In the genomic region with DNA sequence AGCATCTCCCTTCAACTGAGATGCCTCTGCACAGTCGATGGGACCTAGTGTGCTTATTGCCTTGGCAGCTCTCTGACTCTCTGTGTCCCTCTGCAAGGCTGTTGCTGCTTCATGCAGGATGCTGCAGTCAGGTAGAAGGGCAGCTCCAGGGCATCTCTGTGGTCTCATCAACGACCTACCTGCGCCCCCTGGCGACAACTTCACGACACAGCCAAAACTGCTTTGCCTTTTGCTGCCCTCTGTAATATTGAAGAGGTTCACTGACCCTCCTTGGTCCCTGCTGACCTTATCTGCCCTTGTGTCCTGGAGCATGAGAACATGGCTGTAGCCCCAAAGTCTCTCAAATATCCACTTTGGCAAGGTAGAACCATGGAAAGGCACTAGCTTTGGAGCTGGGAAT, we compare ENCODE assay signal across 8 mouse cellular contexts.
DNase-seq lines count a peak whose midpoint lies in the region; ATAC-seq lines count a peak whose summit lies in the region.

No protein-coding gene starts in this region.

- no peaks in the 10 kb centered on the region for H3K27me3 ChIP-seq in forebrain, embryonic 14.5 days (replicated peaks; ENCODE audit: control insufficient read depth, insufficient read depth, low read length)
- H3K27me3 ChIP-seq in midbrain, embryonic 11.5 days (ENCODE audit: control insufficient read depth, insufficient read depth, low read length), result no peaks in the 10 kb centered on the region

- H3K4me2 ChIP-seq in forebrain, embryonic 14.5 days (ENCODE audit: low read length), result no peak overlapping the region
- H3K4me2 ChIP-seq in midbrain, embryonic 11.5 days, result no peak overlapping the region

- H3K9ac ChIP-seq in forebrain, embryonic 14.5 days (ENCODE audit: low read length), result no peak overlapping the region
- H3K9ac ChIP-seq in midbrain, embryonic 11.5 days (ENCODE audit: low read length), result no peak overlapping the region

- peak; percentile 4 to 61 for DNase-seq in adrenal gland, adult (ENCODE audit: inconsistent age in 2 of 2, low spot score in 1 of 2)
- DNase-seq in adrenal gland, postnatal 4 days (ENCODE audit: low spot score in 2 of 2), result no peak
- DNase-seq in 416B (ENCODE audit: low read depth), result peak; percentile 25
- DNase-seq in cerebellum, adult 11 months, result peak; percentile 8
- DNase-seq in forebrain, embryonic 14.5 days (ENCODE audit: low spot score), result peak; percentile 67
- DNase-seq in layer of hippocampus, adult 11-12 months (ENCODE audit: low spot score), result peak; percentile 33
- peak; percentile 93 for DNase-seq in midbrain, embryonic 11.5 days (ENCODE audit: low spot score, missing footprints)
- peak; percentile 2 for DNase-seq in yolk sac, embryonic 10.5 days (ENCODE audit: low spot score)

- H3K27ac ChIP-seq in forebrain, embryonic 14.5 days (ENCODE audit: low read depth, low read length), result no peak overlapping the region
- no peak overlapping the region for H3K27ac ChIP-seq in midbrain, embryonic 11.5 days (ENCODE audit: low read depth, low read length)

- H3K36me3 ChIP-seq in forebrain, embryonic 14.5 days (ENCODE audit: control insufficient read depth, insufficient read depth, low read length), result no peaks in the 10 kb centered on the region
- H3K36me3 ChIP-seq in midbrain, embryonic 11.5 days (ENCODE audit: control insufficient read depth, insufficient read depth, low read length), result no peaks in the 10 kb centered on the region

- no peak overlapping the region for H3K4me3 ChIP-seq in forebrain, embryonic 14.5 days (ENCODE audit: low read depth, low read length)
- H3K4me3 ChIP-seq in midbrain, embryonic 11.5 days (ENCODE audit: low read depth, low read length), result no peak overlapping the region

- WGBS in forebrain, embryonic 14.5 days, result 4% methylated on average over 5 of the region's 5 CpGs
- 4% methylated on average over 5 of the region's 5 CpGs for WGBS in midbrain, embryonic 11.5 days

- 0 out of 2 replicates have a peak, but pooled peaks have one; percentile 60 for ATAC-seq in forebrain, embryonic 14.5 days
- ATAC-seq in midbrain, embryonic 11.5 days (ENCODE audit: low FRiP score), result peak; percentile 84

- no peaks in the 10 kb centered on the region for H3K9me3 ChIP-seq in forebrain, embryonic 14.5 days (replicated peaks; ENCODE audit: control insufficient read depth, low read length)
- H3K9me3 ChIP-seq in midbrain, embryonic 11.5 days (ENCODE audit: control insufficient read depth, low read length), result no peaks in the 10 kb centered on the region

- no peaks in the 10 kb centered on the region for H3K4me1 ChIP-seq in forebrain, embryonic 14.5 days (ENCODE audit: control insufficient read depth, insufficient read depth, low read length)
- no peaks in the 10 kb centered on the region for H3K4me1 ChIP-seq in midbrain, embryonic 11.5 days (ENCODE audit: control insufficient read depth, insufficient read depth, low read length)

Comparison
In these comparisons a context has a peak if more than half of its experiments do, and no peak if none do; other contexts are left out.
1. DNase-seq: peak in adrenal gland, adult (2 of 2), 416B (single experiment), cerebellum, adult 11 months (single experiment), forebrain, embryonic 14.5 days (single experiment), layer of hippocampus, adult 11-12 months (single experiment), midbrain, embryonic 11.5 days (single experiment) and yolk sac, embryonic 10.5 days (single experiment); none in adrenal gland, postnatal 4 days (0 of 2).